Mouse (Mus musculus): ENCODE measurements around the gene Amh. TPM values are rescaled to one million over a fixed set of nuclear protein-coding genes. Genes with fewer than 3 reads are reported as not detected.
"Not testable (repeated sequence)": the region's sequence is repeated elsewhere in the genome, so short reads cannot be mapped to it uniquely, and the experiment has no call there.

The Amh gene
- polyA plus RNA-seq, 1 experiment, result 0.62 TPM

- DNase-seq, result no peak
- Histone ChIP-seq H3K4me1 (ENCODE audit: control insufficient read depth, insufficient read depth, low read length) (no peaks in the 10 kb centered on the region; the same call in 1 of the 2 replicates), H3K4me3 (replicated peaks; ENCODE audit: extremely low read depth, low read depth, low read length) (no peak overlapping the region)
- WGBS, result 79% methylated on average over 1 of the region's 1 CpGs
- no peak for TF ChIP-seq CTCF (IDR thresholded peaks at IDR 0.05; ENCODE audit: insufficient read depth, low read length)
- no peak for TF ChIP-seq POLR2A (IDR thresholded peaks at IDR 0.05; ENCODE audit: borderline replicate concordance, extremely low read depth, low read depth, low read length)
These were observed 18.3 kb downstream of the Amh start for GRCm38 (mm10) chr10:80823316-80823715.

- no peak for DNase-seq
- 42% methylated on average over 8 of the region's 8 CpGs for WGBS
- no peak for TF ChIP-seq POLR2A (IDR thresholded peaks at IDR 0.05; ENCODE audit: borderline replicate concordance, extremely low read depth, low read depth, low read length)
- TF ChIP-seq CTCF (IDR thresholded peaks at IDR 0.05; ENCODE audit: insufficient read depth, low read length), result no peak
- H3K4me3 ChIP-seq (replicated peaks; ENCODE audit: extremely low read depth, low read depth, low read length), result no peak overlapping the region
- H3K4me1 ChIP-seq (ENCODE audit: control insufficient read depth, insufficient read depth, low read length), result no peaks in the 10 kb centered on the region; the same call in 1 of the 2 replicates
These were observed 19.0 kb downstream of the Amh start for GRCm38 (mm10) chr10:80823847-80824643.

- WGBS, result 63% methylated on average over 2 of the region's 2 CpGs
- no peaks in the 10 kb centered on the region; the same call in 1 of the 2 replicates for H3K4me1 ChIP-seq (ENCODE audit: control insufficient read depth, insufficient read depth, low read length)
These were observed 19.8 kb downstream of the Amh start for GRCm38 (mm10) chr10:80824827-80825226.

GRCm38 (mm10) chr10:80826151-80827062, 21.4 kb downstream of the Amh start, which contains the start of gene Oaz1:
Oaz1 (plus strand) TSS chr10:80826656.
- peak within 1 kb of the TSS; percentile 92 for H3K4me3 ChIP-seq (replicated peaks; ENCODE audit: extremely low read depth, low read depth, low read length)
- no peaks in the 10 kb centered on the region; the same call in 1 of the 2 replicates for H3K4me1 ChIP-seq (ENCODE audit: control insufficient read depth, insufficient read depth, low read length)
- DNase-seq, result peak; percentile 98
- under 1% methylated on average over 81 of the region's 82 CpGs for WGBS
- no peak for TF ChIP-seq CTCF (IDR thresholded peaks at IDR 0.05; ENCODE audit: insufficient read depth, low read length)
- peak; percentile 98 for TF ChIP-seq POLR2A (IDR thresholded peaks at IDR 0.05; ENCODE audit: borderline replicate concordance, extremely low read depth, low read depth, low read length)

More at GRCm38 (mm10) chr10:80824827-80825226, 19.8 kb downstream of the Amh start:
- no peak for DNase-seq
- H3K4me3 ChIP-seq (replicated peaks; ENCODE audit: extremely low read depth, low read depth, low read length), result no peak overlapping the region
- TF ChIP-seq POLR2A (IDR thresholded peaks at IDR 0.05; ENCODE audit: borderline replicate concordance, extremely low read depth, low read depth, low read length) (no peak), CTCF (IDR thresholded peaks at IDR 0.05; ENCODE audit: insufficient read depth, low read length) (no peak)

- Histone ChIP-seq H3K4me1 (ENCODE audit: control insufficient read depth, insufficient read depth, low read length) (no peaks in the 10 kb centered on the region; the same call in 1 of the 2 replicates), H3K4me3 (replicated peaks; ENCODE audit: extremely low read depth, low read depth, low read length) (peak overlapping the region; percentile 92)
- no peak for DNase-seq
- WGBS, result 4% methylated on average over 29 of the region's 29 CpGs
- no peak for TF ChIP-seq POLR2A (IDR thresholded peaks at IDR 0.05; ENCODE audit: borderline replicate concordance, extremely low read depth, low read depth, low read length)
- TF ChIP-seq CTCF (IDR thresholded peaks at IDR 0.05; ENCODE audit: insufficient read depth, low read length), result no peak
These were observed 22.2 kb downstream of the Amh start for GRCm38 (mm10) chr10:80827063-80827869.

- 51% methylated on average over 10 of the region's 10 CpGs for WGBS
- TF ChIP-seq POLR2A (IDR thresholded peaks at IDR 0.05; ENCODE audit: borderline replicate concordance, extremely low read depth, low read depth, low read length), result no peak
- no peak for TF ChIP-seq CTCF (IDR thresholded peaks at IDR 0.05; ENCODE audit: insufficient read depth, low read length)
- DNase-seq, result no peak
- H3K4me1 ChIP-seq (ENCODE audit: control insufficient read depth, insufficient read depth, low read length), result no peaks in the 10 kb centered on the region; the same call in 1 of the 2 replicates
- H3K4me3 ChIP-seq (replicated peaks; ENCODE audit: extremely low read depth, low read depth, low read length), result peak overlapping the region; percentile 52
These were observed 22.9 kb downstream of the Amh start for GRCm38 (mm10) chr10:80827870-80828420.

GRCm38 (mm10) chr10:80828587-80828986, 23.5 kb downstream of the Amh start:
- H3K4me3 ChIP-seq (replicated peaks; ENCODE audit: extremely low read depth, low read depth, low read length); DNase-seq; H3K4me1 ChIP-seq (ENCODE audit: control insufficient read depth, insufficient read depth, low read length): not testable (repeated sequence)
- WGBS, result 66% methylated on average over 7 of the region's 9 CpGs

GRCm38 (mm10) chr10:80829359-80830278, 24.6 kb downstream of the Amh start:
- H3K4me1 ChIP-seq (ENCODE audit: control insufficient read depth, insufficient read depth, low read length), result no peaks in the 10 kb centered on the region; the same call in 1 of the 2 replicates
- TF ChIP-seq CTCF (IDR thresholded peaks at IDR 0.05; ENCODE audit: insufficient read depth, low read length), result no peak
- TF ChIP-seq POLR2A (IDR thresholded peaks at IDR 0.05; ENCODE audit: borderline replicate concordance, extremely low read depth, low read depth, low read length), result no peak
- DNase-seq, result no peak
- no peak overlapping the region for H3K4me3 ChIP-seq (replicated peaks; ENCODE audit: extremely low read depth, low read depth, low read length)
- 35% methylated on average over 1 of the region's 1 CpGs for WGBS
